Mouse (Mus musculus) monocyte, adult 2 months (primary cell): ENCODE data around the gene Zdhhc5.
"Not testable (repeated sequence)": the region's sequence is repeated elsewhere in the genome, so short reads cannot be mapped to it uniquely, and the experiment has no call there.

ENCODE experiments used
- DNase-seq, 2 experiments: peaks; one replicate each; pipeline ENCODE4 v3.0.0; 2022; ENCODE audit warnings: low spot score in 2 of 2, low read depth in 1 of 2

The Zdhhc5 gene

GRCm38 (mm10) chr2:84734919-84735318 lies 19.9 kb upstream of the Zdhhc5 start:
- DNase-seq: no peak

- no peak for DNase-seq
Observed at GRCm38 (mm10) chr2:84734351-84734864, 19.4 kb upstream of the Zdhhc5 start.

GRCm38 (mm10) chr2:84733579-84734300 lies 18.8 kb upstream of the Zdhhc5 start, which contains the start of gene Ypel4:
Gene Ypel4, plus strand, starts transcription at chr2:84734058.
- DNase-seq: no peak

GRCm38 (mm10) chr2:84732394-84732793 lies 17.4 kb upstream of the Zdhhc5 start:
- no peak for DNase-seq

GRCm38 (mm10) chr2:84731206-84731605 lies 16.2 kb upstream of the Zdhhc5 start:
- no peak for DNase-seq

- not testable (repeated sequence) for DNase-seq
Observed at GRCm38 (mm10) chr2:84728191-84728590, 13.2 kb upstream of the Zdhhc5 start.

- peak; percentile 90 to 91 for DNase-seq
Observed at GRCm38 (mm10) chr2:84727172-84727858, 12.3 kb upstream of the Zdhhc5 start, which contains the start of gene Clp1. Gene Clp1, minus strand, starts transcription at chr2:84727350.

GRCm38 (mm10) chr2:84726716-84727115 lies 11.7 kb upstream of the Zdhhc5 start:
- no peak for DNase-seq

GRCm38 (mm10) chr2:84725770-84726169 lies 10.8 kb upstream of the Zdhhc5 start:
- no peak for DNase-seq

- DNase-seq: no peak
Observed at GRCm38 (mm10) chr2:84723856-84724255, 8.9 kb upstream of the Zdhhc5 start.

- no peak for DNase-seq
Observed at GRCm38 (mm10) chr2:84721182-84721581, 6.2 kb upstream of the Zdhhc5 start.

GRCm38 (mm10) chr2:84720718-84721117 lies 5.7 kb upstream of the Zdhhc5 start:
- DNase-seq: no peak

- no peak for DNase-seq
Observed at GRCm38 (mm10) chr2:84717357-84717756, 2.4 kb upstream of the Zdhhc5 start.

- DNase-seq: no peak
Observed at GRCm38 (mm10) chr2:84716423-84717355, 1.7 kb upstream of the Zdhhc5 start.

GRCm38 (mm10) chr2:84715562-84716361 lies 782 bp upstream of the Zdhhc5 start:
- no peak for DNase-seq

- peak in 1 of 2 experiments; percentile 26 for DNase-seq
Observed at GRCm38 (mm10) chr2:84714422-84714810, 564 bp downstream of the Zdhhc5 start.

GRCm38 (mm10) chr2:84711898-84712297 lies 3.1 kb downstream of the Zdhhc5 start:
- DNase-seq: no peak

- DNase-seq: no peak
Observed at GRCm38 (mm10) chr2:84707523-84707922, 7.5 kb downstream of the Zdhhc5 start.

- no peak for DNase-seq
Observed at GRCm38 (mm10) chr2:84705295-84705694, 9.7 kb downstream of the Zdhhc5 start.

GRCm38 (mm10) chr2:84704329-84704728 lies 10.7 kb downstream of the Zdhhc5 start:
- no peak for DNase-seq
